15 mouse cellular contexts compared by ENCODE assay signal in genomic region chr4:111701381-111701780, GRCm38 (mm10).
"Had no signal": no experiment of that assay in that cellular context is flagged by ENCODE, and none has a peak within 500 bp of the region (broad histone marks: within the 10 kb centered on the region; RNA-seq: fewer than 3 reads in every experiment).

No protein-coding gene starts in this region.

- H3K4me1 ChIP-seq: neural tube, embryonic 15.5 days; stomach, embryonic 15.5 days had no signal

- H3K36me3 ChIP-seq: neural tube, embryonic 15.5 days; stomach, embryonic 15.5 days had no signal

- H3K9ac ChIP-seq: neural tube, embryonic 15.5 days; stomach, embryonic 15.5 days had no signal

- H3K27me3 ChIP-seq: neural tube, embryonic 15.5 days; stomach, embryonic 15.5 days had no signal

- H3K4me3 ChIP-seq: neural tube, embryonic 15.5 days; stomach, embryonic 15.5 days had no signal

- DNase-seq: retina, postnatal 1 day; right cerebral cortex, adult 18-20 months; right cerebral cortex, postnatal 14 days; right cerebral cortex, postnatal 25 days; right cerebral cortex, postnatal 4 days; spleen, adult 18-20 months; thymus, adult 18-20 months; thymus, adult 2 months; thymus, postnatal 14 days; thymus, postnatal 25 days; thymus, postnatal 36 days; thymus, postnatal 4 days had no signal

- H3K4me2 ChIP-seq: neural tube, embryonic 15.5 days; stomach, embryonic 15.5 days had no signal

- H3K27ac ChIP-seq: neural tube, embryonic 15.5 days; stomach, embryonic 15.5 days; stomach, postnatal 0 days had no signal

- H3K9me3 ChIP-seq: neural tube, embryonic 15.5 days; stomach, embryonic 15.5 days had no signal
